Mouse (Mus musculus): ENCODE measurements around the gene Dph1. TPM values are rescaled to one million over a fixed set of nuclear protein-coding genes. Genes with fewer than 3 reads are reported as not detected.

Dph1 gene
- polyA plus RNA-seq, 1 experiment from 2014 or later: 32.7 TPM

- WGBS: 15% methylated on average over 13 of the region's 13 CpGs
- Histone ChIP-seq H3K36me3 (no peaks in the 10 kb centered on the region), H3K4me3 (peak overlapping the region; percentile 52), H3K9me3 (replicated peaks) (no peaks in the 10 kb centered on the region), H3K4me1 (peaks cover 55% of the 10 kb centered on the region), H3K27me3 (ENCODE audit: low read depth, poor library complexity, severe bottlenecking) (peaks cover 42% of the 10 kb centered on the region), H3K27ac (peak overlapping the region; percentile 73)
- DNase-seq (ENCODE audit: low spot score): no peak
Observed at GRCm38 (mm10) chr11:75214081-75214950, 23.3 kb upstream of the Dph1 start.

GRCm38 (mm10) chr11:75213372-75214080 lies 22.5 kb upstream of the Dph1 start:
- Histone ChIP-seq H3K27me3 (ENCODE audit: low read depth, poor library complexity, severe bottlenecking) (peaks cover 42% of the 10 kb centered on the region), H3K4me3 (peak overlapping the region; percentile 52), H3K27ac (peak overlapping the region; percentile 73), H3K36me3 (no peaks in the 10 kb centered on the region), H3K9me3 (replicated peaks) (no peaks in the 10 kb centered on the region), H3K4me1 (peaks cover 63% of the 10 kb centered on the region)
- peak; percentile 60 for DNase-seq (ENCODE audit: low spot score)
- 2% methylated on average over 35 of the region's 35 CpGs for WGBS

GRCm38 (mm10) chr11:75212876-75213275 lies 21.8 kb upstream of the Dph1 start:
- Histone ChIP-seq H3K4me3 (no peak overlapping the region), H3K27me3 (ENCODE audit: low read depth, poor library complexity, severe bottlenecking) (peaks cover 42% of the 10 kb centered on the region), H3K36me3 (no peaks in the 10 kb centered on the region), H3K9me3 (replicated peaks) (no peaks in the 10 kb centered on the region), H3K27ac (no peak overlapping the region), H3K4me1 (peaks cover 68% of the 10 kb centered on the region)
- WGBS: 69% methylated on average over 3 of the region's 3 CpGs
- DNase-seq (ENCODE audit: low spot score): no peak

DNA sequence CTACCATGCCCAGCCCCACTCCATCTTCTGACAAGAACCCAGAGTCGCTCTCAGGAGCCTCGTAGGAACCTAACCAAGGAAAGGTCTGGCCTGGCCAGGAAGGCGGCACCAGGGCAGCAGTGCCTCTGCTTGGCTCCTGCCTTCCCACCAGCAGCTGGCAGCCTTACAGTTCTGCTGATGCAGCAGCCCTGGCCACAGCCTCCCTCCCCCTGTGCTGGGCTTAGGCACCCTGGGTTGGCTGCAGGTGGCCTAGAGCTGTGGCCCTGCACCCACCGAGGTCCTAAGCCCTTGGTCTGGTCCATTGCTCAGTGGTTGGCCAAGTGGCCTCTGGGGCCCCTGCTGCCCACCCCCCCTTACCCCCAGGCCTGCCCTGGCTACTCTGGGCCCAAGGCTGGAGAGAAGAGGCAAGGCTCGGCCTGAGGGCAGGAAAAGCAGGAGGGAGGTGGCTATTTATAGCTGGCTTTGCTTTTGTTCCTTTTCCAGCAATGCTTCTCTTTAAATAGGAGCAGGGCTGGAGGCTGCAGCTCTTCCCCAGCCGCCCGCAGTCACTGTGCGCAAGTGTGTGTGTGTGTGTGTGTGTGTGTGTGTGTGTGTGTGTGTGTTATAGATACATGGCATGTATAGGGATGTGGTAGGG lies 21.1 kb upstream of the Dph1 start:
- peaks cover 42% of the 10 kb centered on the region for H3K27me3 ChIP-seq (ENCODE audit: low read depth, poor library complexity, severe bottlenecking)

GRCm38 (mm10) chr11:75210755-75211154 lies 19.7 kb upstream of the Dph1 start:
- H3K27me3 ChIP-seq (ENCODE audit: low read depth, poor library complexity, severe bottlenecking): peaks cover 35% of the 10 kb centered on the region
- H3K4me3 ChIP-seq: no peak overlapping the region
- WGBS: 52% methylated on average over 6 of the region's 6 CpGs
- no peaks in the 10 kb centered on the region for H3K9me3 ChIP-seq (replicated peaks)
- DNase-seq (ENCODE audit: low spot score): no peak
- H3K4me1 ChIP-seq: peaks cover 77% of the 10 kb centered on the region
- no peaks in the 10 kb centered on the region for H3K36me3 ChIP-seq
- peak overlapping the region; percentile 56; the same call in 1 of the 2 replicates for H3K27ac ChIP-seq

More for the DNA sequence above, 21.1 kb upstream of the Dph1 start:
- Histone ChIP-seq H3K4me3 (no peak overlapping the region), H3K4me1 (peaks cover 68% of the 10 kb centered on the region), H3K36me3 (no peaks in the 10 kb centered on the region), H3K9me3 (replicated peaks) (no peaks in the 10 kb centered on the region), H3K27ac (peak overlapping the region; percentile 72)
- no peak for DNase-seq (ENCODE audit: low spot score)
- WGBS: 59% methylated on average over 8 of the region's 8 CpGs

GRCm38 (mm10) chr11:75210093-75210492 lies 19.1 kb upstream of the Dph1 start:
- peaks cover 29% of the 10 kb centered on the region for H3K27me3 ChIP-seq (ENCODE audit: low read depth, poor library complexity, severe bottlenecking)
- H3K4me3 ChIP-seq: no peak overlapping the region
- peaks cover 78% of the 10 kb centered on the region for H3K4me1 ChIP-seq
- no peaks in the 10 kb centered on the region for H3K9me3 ChIP-seq (replicated peaks)
- no peaks in the 10 kb centered on the region for H3K36me3 ChIP-seq
- WGBS: 60% methylated on average over 4 of the region's 4 CpGs
- H3K27ac ChIP-seq: peak overlapping the region; percentile 43; the same call in 1 of the 2 replicates
- DNase-seq (ENCODE audit: low spot score): no peak

DNA sequence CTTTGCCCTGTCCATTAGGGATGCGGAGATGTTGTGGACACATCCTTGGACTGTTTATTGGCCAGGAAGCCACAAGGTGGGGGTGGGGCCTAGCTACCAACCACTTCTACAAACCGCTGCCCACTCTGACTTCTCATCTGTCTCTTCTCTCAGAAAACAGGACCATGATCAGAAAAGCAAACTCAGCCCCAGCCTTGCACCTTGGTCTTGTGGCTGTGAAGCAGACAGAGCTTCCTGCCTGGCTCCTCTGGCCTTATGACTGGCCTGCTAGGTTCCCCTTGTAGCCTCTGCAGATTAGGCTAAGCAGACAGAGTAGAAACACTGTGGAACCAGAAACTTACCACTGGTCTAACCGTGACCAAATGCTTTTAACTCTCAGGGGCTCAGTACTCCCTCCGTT lies 18.3 kb upstream of the Dph1 start:
- WGBS: 66% methylated on average over 4 of the region's 4 CpGs
- H3K4me3 ChIP-seq: no peak overlapping the region
- no peak for DNase-seq (ENCODE audit: low spot score)
- H3K4me1 ChIP-seq: peaks cover 80% of the 10 kb centered on the region
- peaks cover 22% of the 10 kb centered on the region for H3K27me3 ChIP-seq (ENCODE audit: low read depth, poor library complexity, severe bottlenecking)
- H3K36me3 ChIP-seq: no peaks in the 10 kb centered on the region
- H3K9me3 ChIP-seq (replicated peaks): no peaks in the 10 kb centered on the region
- H3K27ac ChIP-seq: no peak overlapping the region

- Histone ChIP-seq H3K36me3 (no peaks in the 10 kb centered on the region), H3K9me3 (replicated peaks) (no peaks in the 10 kb centered on the region), H3K27me3 (ENCODE audit: low read depth, poor library complexity, severe bottlenecking) (peaks cover 6% of the 10 kb centered on the region), H3K4me1 (peaks cover 66% of the 10 kb centered on the region), H3K27ac (no peak overlapping the region), H3K4me3 (no peak overlapping the region)
- 75% methylated on average over 4 of the region's 4 CpGs for WGBS
- no peak for DNase-seq (ENCODE audit: low spot score)
Observed at GRCm38 (mm10) chr11:75206347-75206746, 15.3 kb upstream of the Dph1 start.

- Histone ChIP-seq H3K27ac (peak overlapping the region; percentile 1), H3K9me3 (replicated peaks) (no peaks in the 10 kb centered on the region), H3K4me3 (no peak overlapping the region), H3K4me1 (peaks cover 55% of the 10 kb centered on the region), H3K36me3 (no peaks in the 10 kb centered on the region), H3K27me3 (ENCODE audit: low read depth, poor library complexity, severe bottlenecking) (peaks cover 22% of the 10 kb centered on the region)
- DNase-seq (ENCODE audit: low spot score): no peak
- WGBS: 51% methylated on average over 9 of the region's 9 CpGs
Observed at GRCm38 (mm10) chr11:75204472-75204871, 13.4 kb upstream of the Dph1 start.

DNA sequence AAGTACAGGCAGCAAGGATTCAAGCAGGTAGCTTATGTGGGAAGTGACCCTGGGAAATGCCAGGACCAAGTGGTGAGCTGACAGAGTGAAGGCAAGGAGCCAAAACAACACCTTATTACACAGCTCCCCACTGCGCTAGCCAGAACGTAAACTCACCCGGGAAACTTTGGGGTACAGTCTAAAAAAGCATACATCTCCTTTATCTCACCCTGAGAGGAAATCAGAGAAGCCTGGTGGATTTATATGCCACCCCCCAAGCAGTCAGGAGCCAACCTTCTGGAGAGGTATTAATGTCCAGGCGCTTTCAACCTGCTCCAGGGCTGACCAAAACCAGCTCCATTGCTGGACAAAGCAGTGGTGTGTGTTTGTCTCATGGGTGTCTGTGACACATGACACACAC lies 12.9 kb upstream of the Dph1 start:
- Histone ChIP-seq H3K27me3 (ENCODE audit: low read depth, poor library complexity, severe bottlenecking) (peaks cover 28% of the 10 kb centered on the region), H3K9me3 (replicated peaks) (no peaks in the 10 kb centered on the region), H3K27ac (no peak overlapping the region), H3K36me3 (no peaks in the 10 kb centered on the region), H3K4me1 (peaks cover 49% of the 10 kb centered on the region), H3K4me3 (no peak overlapping the region)
- WGBS: 84% methylated on average over 4 of the region's 4 CpGs
- no peak for DNase-seq (ENCODE audit: low spot score)

GRCm38 (mm10) chr11:75201721-75202120 lies 10.7 kb upstream of the Dph1 start:
- no peaks in the 10 kb centered on the region for H3K36me3 ChIP-seq
- H3K4me3 ChIP-seq: no peak overlapping the region
- H3K27ac ChIP-seq: no peak overlapping the region
- no peaks in the 10 kb centered on the region for H3K9me3 ChIP-seq (replicated peaks)
- DNase-seq (ENCODE audit: low spot score): no peak
- WGBS: 63% methylated on average over 8 of the region's 8 CpGs
- peaks cover 40% of the 10 kb centered on the region for H3K4me1 ChIP-seq
- peaks cover 50% of the 10 kb centered on the region for H3K27me3 ChIP-seq (ENCODE audit: low read depth, poor library complexity, severe bottlenecking)

DNA sequence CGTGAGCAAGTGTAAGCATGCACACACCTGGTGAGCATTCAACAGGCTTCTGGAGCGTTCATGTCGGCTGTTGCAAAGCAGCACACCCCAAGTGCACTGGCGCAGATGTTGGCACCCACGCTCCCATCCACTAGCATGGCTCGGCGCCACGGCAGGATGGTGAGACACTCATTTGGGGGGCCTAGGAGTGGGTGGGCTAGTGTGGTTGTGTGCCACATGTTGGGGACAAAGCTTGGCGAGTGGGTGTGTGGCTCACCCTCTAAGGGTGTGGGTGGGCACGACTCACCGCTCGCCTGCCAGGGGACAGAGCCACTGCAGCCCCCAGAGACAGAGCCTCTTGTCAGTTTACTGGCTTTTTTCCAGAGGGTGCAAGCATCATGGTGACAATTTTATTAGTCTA lies 9.9 kb upstream of the Dph1 start:
- H3K27ac ChIP-seq: no peak overlapping the region
- peaks cover 58% of the 10 kb centered on the region for H3K27me3 ChIP-seq (ENCODE audit: low read depth, poor library complexity, severe bottlenecking)
- H3K36me3 ChIP-seq: no peaks in the 10 kb centered on the region
- H3K9me3 ChIP-seq (replicated peaks): no peaks in the 10 kb centered on the region
- H3K4me1 ChIP-seq: peaks cover 38% of the 10 kb centered on the region
- DNase-seq (ENCODE audit: low spot score): no peak
- no peak overlapping the region for H3K4me3 ChIP-seq
- 93% methylated on average over 12 of the region's 12 CpGs for WGBS

DNA sequence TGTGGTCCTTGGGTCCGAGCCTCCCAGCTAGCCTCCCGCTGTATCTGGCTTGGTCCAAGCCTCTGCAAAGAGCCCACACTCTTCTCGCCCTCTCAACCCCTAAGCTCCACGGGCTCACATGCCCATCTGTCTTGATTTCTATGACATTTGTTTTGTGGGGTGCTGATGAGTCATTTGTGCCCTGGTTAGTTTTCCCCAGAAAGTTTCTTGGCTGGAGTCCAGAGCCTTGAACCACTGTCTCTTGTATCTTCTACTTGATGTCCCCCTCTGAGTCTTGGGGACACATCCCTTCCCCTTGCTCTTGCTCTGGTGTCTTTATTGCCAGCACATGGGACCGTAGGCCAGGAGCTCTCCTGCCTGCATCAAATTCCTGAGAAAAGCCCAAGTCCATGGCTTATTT lies 8.9 kb upstream of the Dph1 start:
- Histone ChIP-seq H3K9me3 (replicated peaks) (no peaks in the 10 kb centered on the region), H3K27ac (no peak overlapping the region), H3K36me3 (no peaks in the 10 kb centered on the region), H3K4me1 (peaks cover 43% of the 10 kb centered on the region), H3K27me3 (ENCODE audit: low read depth, poor library complexity, severe bottlenecking) (peaks cover 68% of the 10 kb centered on the region), H3K4me3 (no peak overlapping the region)
- no peak for DNase-seq (ENCODE audit: low spot score)
- WGBS: 77% methylated on average over 5 of the region's 5 CpGs

Data from limb, embryonic 10.5 days (tissue).